Mouse (Mus musculus) cerebellum, adult 9-11 months (tissue): Measurements from ENCODE around the gene Ssbp4.

Experiments used
- DNase-seq: peaks from one replicate; pipeline ENCODE4 v3.0.0; 2022

Ssbp4 gene

GRCm38 (mm10) chr8:70549412-70550184 is 59.1 kb downstream of the Ssbp4 start:
- DNase-seq, result no peak

- DNase-seq, result no peak
Measured at GRCm38 (mm10) chr8:70547762-70548161, 60.9 kb downstream of the Ssbp4 start.
